Mouse (Mus musculus) E14TG2a.4 (cell line): Measurements from ENCODE around the gene Rec114.
A peak's percentile ranks its signal among the peaks of the same experiment; 100 is the strongest.

ENCODE experiments used
- H3K27me3 ChIP-seq: 2 replicates; pipeline ENCODE4 v1.6.1; 2014; ENCODE audit warnings: low read length, control low read depth; ENCODE audit not compliant: insufficient read depth
- H3K36me3 ChIP-seq: 2 replicates; pipeline ENCODE4 v1.6.1; 2014; ENCODE audit warnings: low read length, control low read depth; ENCODE audit not compliant: insufficient read depth
- H3K4me1 ChIP-seq: replicated peaks from 2 replicates; pipeline ENCODE4 v1.6.1; 2014; ENCODE audit warnings: low read depth, low read length, control low read depth
- H3K4me3 ChIP-seq: replicated peaks from 2 replicates; pipeline ENCODE4 v1.5.1; 2014; ENCODE audit warnings: mild to moderate bottlenecking, low read length
- H3K9me3 ChIP-seq: 2 replicates; pipeline ENCODE4 v1.6.1; 2014; ENCODE audit warnings: low read length, control low read depth
- CTCF ChIP-seq: conservative IDR thresholded peaks from 2 replicates; pipeline ENCODE4 v1.5.1; 2014; ENCODE audit warnings: low read length
- NANOG ChIP-seq: IDR thresholded peaks from 2 replicates; pipeline ENCODE4 v1.6.1; 2014; ENCODE audit warnings: borderline replicate concordance, low read length, mixed read lengths
- POU5F1 ChIP-seq: IDR thresholded peaks from 2 replicates; pipeline ENCODE4 v1.6.1; 2014; ENCODE audit warnings: low read length, borderline replicate concordance

Gene Rec114

GRCm38 (mm10) chr9:58657735-58658512 is 85.8 kb downstream of the Rec114 start:
- TF ChIP-seq POU5F1 (no peak), CTCF (no peak), NANOG (no peak)
- Histone ChIP-seq H3K36me3 (peaks cover 52% of the 10 kb centered on the region), H3K9me3 (no peaks in the 10 kb centered on the region), H3K4me3 (no peak overlapping the region), H3K27me3 (no peaks in the 10 kb centered on the region), H3K4me1 (peaks cover 8% of the 10 kb centered on the region; the same call in 1 of the 2 replicates)

GRCm38 (mm10) chr9:58656824-58657223 is 86.9 kb downstream of the Rec114 start:
- TF ChIP-seq POU5F1 (no peak), NANOG (no peak), CTCF (no peak)
- Histone ChIP-seq H3K36me3 (peaks cover 47% of the 10 kb centered on the region), H3K27me3 (no peaks in the 10 kb centered on the region), H3K4me1 (peaks cover 8% of the 10 kb centered on the region; the same call in 1 of the 2 replicates), H3K9me3 (no peaks in the 10 kb centered on the region), H3K4me3 (no peak overlapping the region)

- TF ChIP-seq POU5F1 (no peak), CTCF (peak; percentile 28)
- Histone ChIP-seq H3K4me1 (peaks cover 8% of the 10 kb centered on the region; the same call in 1 of the 2 replicates), H3K9me3 (no peaks in the 10 kb centered on the region), H3K27me3 (no peaks in the 10 kb centered on the region), H3K4me3 (no peak overlapping the region), H3K36me3 (peaks cover 51% of the 10 kb centered on the region)
These were observed 87.4 kb downstream of the Rec114 start for GRCm38 (mm10) chr9:58656396-58656795.

GRCm38 (mm10) chr9:58654494-58654893 is 89.3 kb downstream of the Rec114 start:
- Histone ChIP-seq H3K9me3 (no peaks in the 10 kb centered on the region), H3K36me3 (peaks cover 52% of the 10 kb centered on the region), H3K27me3 (no peaks in the 10 kb centered on the region), H3K4me3 (no peak overlapping the region), H3K4me1 (peaks cover 5% of the 10 kb centered on the region; the same call in 1 of the 2 replicates)
- TF ChIP-seq NANOG: no peak

GRCm38 (mm10) chr9:58651993-58652392 is 91.8 kb downstream of the Rec114 start:
- Histone ChIP-seq H3K4me3 (no peak overlapping the region), H3K4me1 (peaks cover 25% of the 10 kb centered on the region), H3K36me3 (peaks cover 37% of the 10 kb centered on the region), H3K27me3 (no peaks in the 10 kb centered on the region), H3K9me3 (no peaks in the 10 kb centered on the region)
- TF ChIP-seq POU5F1 (no peak), NANOG (no peak), CTCF (peak; percentile 52)

GRCm38 (mm10) chr9:58649265-58649626 is 94.5 kb downstream of the Rec114 start:
- TF ChIP-seq POU5F1 (no peak), NANOG (no peak), CTCF (no peak)
- peaks cover 56% of the 10 kb centered on the region for H3K36me3 ChIP-seq

DNA sequence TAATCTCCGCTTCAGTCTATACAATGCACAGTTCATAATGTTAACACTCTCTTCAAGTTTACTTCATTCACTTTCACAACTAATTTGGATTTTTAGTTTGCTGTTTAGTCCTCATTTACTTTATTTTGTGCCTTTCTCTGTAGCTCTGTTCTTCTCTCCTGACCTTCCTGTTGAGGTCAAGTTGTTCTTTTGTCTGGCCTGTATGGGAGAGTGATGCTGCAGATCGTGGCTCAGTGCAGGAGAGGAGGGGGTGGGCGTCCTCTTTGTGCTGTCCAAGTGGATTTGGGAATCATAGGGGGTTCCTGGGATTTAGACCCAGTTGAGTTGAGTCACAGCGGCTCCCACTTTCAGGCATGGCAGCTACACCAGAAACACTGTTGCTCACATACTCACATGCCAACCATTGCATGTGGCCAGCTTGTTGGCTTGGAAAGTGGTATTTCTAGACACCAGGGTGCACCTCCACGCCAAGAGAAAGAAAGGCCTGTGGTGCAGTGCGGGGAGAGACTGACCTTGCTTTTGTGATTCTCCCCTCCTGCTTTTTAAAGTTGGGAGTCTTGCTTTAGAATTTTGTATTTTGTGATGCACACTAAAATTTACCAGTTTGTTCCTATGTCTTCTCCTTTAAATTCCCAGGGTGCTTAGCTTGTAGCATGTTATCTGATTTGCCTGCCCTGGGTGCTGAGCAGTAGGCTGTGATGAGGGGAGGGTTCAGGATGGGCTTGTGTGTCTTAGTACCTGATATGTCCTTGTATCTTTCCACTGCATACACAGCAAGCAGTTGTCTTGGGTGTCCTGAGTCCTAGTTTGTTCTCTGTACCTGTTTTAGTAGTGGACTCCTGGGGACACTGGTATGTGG is 95.1 kb downstream of the Rec114 start:
- H3K4me1 ChIP-seq: peaks cover 25% of the 10 kb centered on the region
- peaks cover 57% of the 10 kb centered on the region for H3K36me3 ChIP-seq
- no peaks in the 10 kb centered on the region for H3K27me3 ChIP-seq
- no peak for TF ChIP-seq NANOG
- TF ChIP-seq CTCF: no peak
- no peak for TF ChIP-seq POU5F1
- H3K4me3 ChIP-seq: no peak overlapping the region
- no peaks in the 10 kb centered on the region for H3K9me3 ChIP-seq

More at GRCm38 (mm10) chr9:58649265-58649626, 94.5 kb downstream of the Rec114 start:
- Histone ChIP-seq H3K4me1 (peaks cover 25% of the 10 kb centered on the region), H3K27me3 (no peaks in the 10 kb centered on the region), H3K9me3 (no peaks in the 10 kb centered on the region), H3K4me3 (no peak overlapping the region)

- H3K4me1 ChIP-seq: no peaks in the 10 kb centered on the region
- no peak for TF ChIP-seq CTCF
- TF ChIP-seq POU5F1: no peak
- no peak for TF ChIP-seq NANOG
- no peaks in the 10 kb centered on the region for H3K27me3 ChIP-seq
- no peaks in the 10 kb centered on the region for H3K9me3 ChIP-seq
- no peak overlapping the region for H3K4me3 ChIP-seq
- peaks cover 30% of the 10 kb centered on the region for H3K36me3 ChIP-seq
These were observed 113.3 kb downstream of the Rec114 start for GRCm38 (mm10) chr9:58630441-58630840.
